In genomic region chr7:133484430-133484841, GRCm38 (mm10) we compare ENCODE assay signal across 12 mouse cellular contexts.
A peak's percentile ranks its signal among the peaks of the same experiment; 100 is the strongest.
DNase-seq lines count a peak whose midpoint lies in the region.
"Had no signal": no experiment of that assay in that cellular context is flagged by ENCODE, and none has a peak within 500 bp of the region (broad histone marks: within the 10 kb centered on the region; RNA-seq: fewer than 3 reads in every experiment).

No protein-coding gene starts in this region.

- intact Hi-C loops in left cerebral cortex, postnatal 25 days (cut with DNase I) = no loop called here

- peak; percentile 47 to 51 for DNase-seq in cerebellum, postnatal 10 days
- no peak for DNase-seq in cerebellum, adult 9-10 months
- DNase-seq in layer of hippocampus, adult 9-11 months = peak; percentile 82
- DNase-seq in left cerebral cortex, postnatal 25 days (ENCODE audit: low spot score in 2 of 2) = peak; percentile 55 to 62
- DNase-seq in right cerebral cortex, postnatal 4 days = peak; percentile 42
- no peak for DNase-seq in adipocyte (ENCODE audit: low spot score)
- no peak for DNase-seq in thymus, postnatal 4 days
- DNase-seq in Muller cell, postnatal 12 days (ENCODE audit: inconsistent ontology term) = no peak
- DNase-seq: cerebellum, adult 11 months; heart, postnatal 10 days; kidney, adult 11 months; kidney, postnatal 4 days had no signal

Comparison
In these comparisons a context has a peak if more than half of its experiments do, and no peak if none do; other contexts are left out.
1. DNase-seq: peak in cerebellum, postnatal 10 days (2 of 2), layer of hippocampus, adult 9-11 months (single experiment), left cerebral cortex, postnatal 25 days (2 of 2) and right cerebral cortex, postnatal 4 days (single experiment); none in cerebellum, adult 9-10 months (single experiment), adipocyte (single experiment), thymus, postnatal 4 days (single experiment) and Muller cell, postnatal 12 days (single experiment).